Mouse (Mus musculus): ENCODE measurements around the gene Ckap4. TPM values are rescaled to one million over a fixed set of nuclear protein-coding genes. Genes with fewer than 3 reads are reported as not detected.

Ckap4 gene
- total RNA-seq (2017), result 30.3 and 46.7 TPM in 2 replicates

- ATAC-seq (replicated peaks in 1 of 2; ENCODE audit: insufficient read depth in 1 of 2, low FRiP score in 2 of 2, low TSS enrichment in 1 of 2, low read depth in 1 of 2, poor library complexity in 2 of 2, severe bottlenecking in 2 of 2), result peak in 1 of 2 experiments; percentile 22; a peak in 2 of 4 replicates
Observed at GRCm38 (mm10) chr10:84533912-84534671, at the start of gene Ckap4. Ckap4 (minus strand) TSS chr10:84534062.

- no peak for ATAC-seq (replicated peaks in 1 of 2; ENCODE audit: insufficient read depth in 1 of 2, low FRiP score in 2 of 2, low TSS enrichment in 1 of 2, low read depth in 1 of 2, poor library complexity in 2 of 2, severe bottlenecking in 2 of 2)
Observed at GRCm38 (mm10) chr10:84582236-84582635, 48.4 kb upstream of the Ckap4 start.

- no peak for ATAC-seq (replicated peaks in 1 of 2; ENCODE audit: insufficient read depth in 1 of 2, low FRiP score in 2 of 2, low TSS enrichment in 1 of 2, low read depth in 1 of 2, poor library complexity in 2 of 2, severe bottlenecking in 2 of 2)
Observed at GRCm38 (mm10) chr10:84581191-84581590, 47.3 kb upstream of the Ckap4 start.

- no peak for ATAC-seq (replicated peaks in 1 of 2; ENCODE audit: insufficient read depth in 1 of 2, low FRiP score in 2 of 2, low TSS enrichment in 1 of 2, low read depth in 1 of 2, poor library complexity in 2 of 2, severe bottlenecking in 2 of 2)
Observed at GRCm38 (mm10) chr10:84579527-84579926, 45.7 kb upstream of the Ckap4 start.

- no peak for ATAC-seq (replicated peaks in 1 of 2; ENCODE audit: insufficient read depth in 1 of 2, low FRiP score in 2 of 2, low TSS enrichment in 1 of 2, low read depth in 1 of 2, poor library complexity in 2 of 2, severe bottlenecking in 2 of 2)
Observed at GRCm38 (mm10) chr10:84578738-84579137, 44.9 kb upstream of the Ckap4 start.

- peak in 1 of 2 experiments; percentile 37 for ATAC-seq (replicated peaks in 1 of 2; ENCODE audit: insufficient read depth in 1 of 2, low FRiP score in 2 of 2, low TSS enrichment in 1 of 2, low read depth in 1 of 2, poor library complexity in 2 of 2, severe bottlenecking in 2 of 2)
Observed at GRCm38 (mm10) chr10:84577071-84577727, 43.3 kb upstream of the Ckap4 start.

GRCm38 (mm10) chr10:84576395-84577070 lies 42.7 kb upstream of the Ckap4 start, which contains the start of gene Tcp11l2:
Tcp11l2 (plus strand) TSS chr10:84576626.
- ATAC-seq (replicated peaks in 1 of 2; ENCODE audit: insufficient read depth in 1 of 2, low FRiP score in 2 of 2, low TSS enrichment in 1 of 2, low read depth in 1 of 2, poor library complexity in 2 of 2, severe bottlenecking in 2 of 2), result peak; percentile 88 to 91

GRCm38 (mm10) chr10:84576029-84576394 lies 42.1 kb upstream of the Ckap4 start:
- peak; percentile 71 to 74 for ATAC-seq (replicated peaks in 1 of 2; ENCODE audit: insufficient read depth in 1 of 2, low FRiP score in 2 of 2, low TSS enrichment in 1 of 2, low read depth in 1 of 2, poor library complexity in 2 of 2, severe bottlenecking in 2 of 2)

- no peak; a peak in 2 of 4 replicates for ATAC-seq (replicated peaks in 1 of 2; ENCODE audit: insufficient read depth in 1 of 2, low FRiP score in 2 of 2, low TSS enrichment in 1 of 2, low read depth in 1 of 2, poor library complexity in 2 of 2, severe bottlenecking in 2 of 2)
Observed at GRCm38 (mm10) chr10:84573671-84574420, 40.0 kb upstream of the Ckap4 start.

GRCm38 (mm10) chr10:84571052-84571639 lies 37.3 kb upstream of the Ckap4 start:
- no peak for ATAC-seq (replicated peaks in 1 of 2; ENCODE audit: insufficient read depth in 1 of 2, low FRiP score in 2 of 2, low TSS enrichment in 1 of 2, low read depth in 1 of 2, poor library complexity in 2 of 2, severe bottlenecking in 2 of 2)

- no peak for ATAC-seq (replicated peaks in 1 of 2; ENCODE audit: insufficient read depth in 1 of 2, low FRiP score in 2 of 2, low TSS enrichment in 1 of 2, low read depth in 1 of 2, poor library complexity in 2 of 2, severe bottlenecking in 2 of 2)
Observed at GRCm38 (mm10) chr10:84564427-84564826, 30.6 kb upstream of the Ckap4 start.

- peak; percentile 89 to 91 for ATAC-seq (replicated peaks in 1 of 2; ENCODE audit: insufficient read depth in 1 of 2, low FRiP score in 2 of 2, low TSS enrichment in 1 of 2, low read depth in 1 of 2, poor library complexity in 2 of 2, severe bottlenecking in 2 of 2)
Observed at GRCm38 (mm10) chr10:84562567-84563554, 29.0 kb upstream of the Ckap4 start.

- no peak for ATAC-seq (replicated peaks in 1 of 2; ENCODE audit: insufficient read depth in 1 of 2, low FRiP score in 2 of 2, low TSS enrichment in 1 of 2, low read depth in 1 of 2, poor library complexity in 2 of 2, severe bottlenecking in 2 of 2)
Observed at GRCm38 (mm10) chr10:84562121-84562520, 28.3 kb upstream of the Ckap4 start.

GRCm38 (mm10) chr10:84559986-84560385 lies 26.1 kb upstream of the Ckap4 start:
- no peak for ATAC-seq (replicated peaks in 1 of 2; ENCODE audit: insufficient read depth in 1 of 2, low FRiP score in 2 of 2, low TSS enrichment in 1 of 2, low read depth in 1 of 2, poor library complexity in 2 of 2, severe bottlenecking in 2 of 2)

- no peak for ATAC-seq (replicated peaks in 1 of 2; ENCODE audit: insufficient read depth in 1 of 2, low FRiP score in 2 of 2, low TSS enrichment in 1 of 2, low read depth in 1 of 2, poor library complexity in 2 of 2, severe bottlenecking in 2 of 2)
Observed at GRCm38 (mm10) chr10:84558511-84558910, 24.6 kb upstream of the Ckap4 start.

- ATAC-seq (replicated peaks in 1 of 2; ENCODE audit: insufficient read depth in 1 of 2, low FRiP score in 2 of 2, low TSS enrichment in 1 of 2, low read depth in 1 of 2, poor library complexity in 2 of 2, severe bottlenecking in 2 of 2), result peak in 1 of 2 experiments; percentile 63; a peak in 1 of 4 replicates
Observed at GRCm38 (mm10) chr10:84556120-84556519, 22.3 kb upstream of the Ckap4 start.
